Mouse (Mus musculus) neural tube, embryonic 12.5 days (tissue): ENCODE data around the gene Igdcc3. TPM values are rescaled to one million over a fixed set of nuclear protein-coding genes. Genes with fewer than 3 reads are reported as not detected.
A peak's percentile ranks its signal among the peaks of the same experiment; 100 is the strongest.

Experiments used
- ATAC-seq: fragments of 200-750 bp; cut with Nextera tagmentation; 2 replicates; pipeline ENCODE4 v1.8.0; 2017; ENCODE audit warnings: low read depth, mild to moderate bottlenecking, moderate TSS enrichment, moderate library complexity; ENCODE audit not compliant: low FRiP score
- H3K27ac ChIP-seq: fragments of 300-500 bp; sonication (generic); 2 replicates; pipeline ENCODE4 v1.5.1; 2016
- H3K27me3 ChIP-seq: fragments of 300-500 bp; sonication (generic); replicated peaks from 2 replicates; pipeline ENCODE4 v1.6.1; 2016; ENCODE audit warnings: mild to moderate bottlenecking
- H3K36me3 ChIP-seq: fragments of 300-500 bp; sonication (generic); 2 replicates; pipeline ENCODE4 v1.6.1; 2016; ENCODE audit warnings: mild to moderate bottlenecking
- H3K4me1 ChIP-seq: fragments of 300-500 bp; sonication (generic); 2 replicates; pipeline ENCODE4 v1.6.1; 2016
- H3K4me2 ChIP-seq: fragments of 300-500 bp; sonication (generic); replicated peaks from 2 replicates; pipeline ENCODE4 v1.6.1; 2016; ENCODE audit warnings: mild to moderate bottlenecking
- H3K4me3 ChIP-seq: fragments of 300-500 bp; sonication (generic); 2 replicates; pipeline ENCODE4 v1.5.1; 2016
- H3K9ac ChIP-seq: fragments of 300-500 bp; sonication (generic); 2 replicates; pipeline ENCODE4 v1.6.1; 2016; ENCODE audit warnings: mild to moderate bottlenecking
- H3K9me3 ChIP-seq: fragments of 300-500 bp; sonication (generic); 2 replicates; pipeline ENCODE4 v1.6.1; 2016; ENCODE audit warnings: mild to moderate bottlenecking
- WGBS: fragments of 180-500 bp; shearing (Covaris S2); methylation state at CpG from one replicate; pipeline ENCODE4 v1.1.7; 2016; 5-methylcytosine and 5-hydroxymethylcytosine counted together
- polyA plus RNA-seq: library from polyadenylated mRNA; unstranded; fragments of >200 nt; fragmentation: Nextera tagmentation; extraction: Ambion mirVana; gene quantifications from 2 replicates; pipeline ENCODE4 v1.2.1, GENCODE M21; 2016

Igdcc3 gene
- polyA plus RNA-seq, 1 experiment from 2014 or later: 32.6 TPM

- H3K4me1 ChIP-seq: peaks cover 49% of the 10 kb centered on the region
- under 1% methylated on average over 17 of the region's 17 CpGs for WGBS
These were observed 958 bp downstream of the Igdcc3 start for GRCm38 (mm10) chr9:65141976-65142318.

GRCm38 (mm10) chr9:65142399-65142798 lies 1.4 kb downstream of the Igdcc3 start:
- Histone ChIP-seq H3K4me1 (peaks cover 51% of the 10 kb centered on the region), H3K27me3 (no peaks in the 10 kb centered on the region), H3K4me2 (peak overlapping the region; percentile 80), H3K27ac (peak overlapping the region; percentile 92; the same call in 1 of the 2 replicates), H3K9me3 (no peaks in the 10 kb centered on the region), H3K4me3 (peak overlapping the region; percentile 95), H3K9ac (peak overlapping the region; percentile 98), H3K36me3 (peaks cover 30% of the 10 kb centered on the region)
- ATAC-seq: no peak
- 0% methylated on average over 8 of the region's 8 CpGs for WGBS

More at GRCm38 (mm10) chr9:65141976-65142318, 958 bp downstream of the Igdcc3 start:
- Histone ChIP-seq H3K36me3 (peaks cover 27% of the 10 kb centered on the region), H3K9me3 (no peaks in the 10 kb centered on the region), H3K4me2 (peak overlapping the region; percentile 80), H3K9ac (peak overlapping the region; percentile 98), H3K4me3 (peak overlapping the region; percentile 95), H3K27ac (peak overlapping the region; percentile 92), H3K27me3 (no peaks in the 10 kb centered on the region)
- ATAC-seq: peak; percentile 31

DNA sequence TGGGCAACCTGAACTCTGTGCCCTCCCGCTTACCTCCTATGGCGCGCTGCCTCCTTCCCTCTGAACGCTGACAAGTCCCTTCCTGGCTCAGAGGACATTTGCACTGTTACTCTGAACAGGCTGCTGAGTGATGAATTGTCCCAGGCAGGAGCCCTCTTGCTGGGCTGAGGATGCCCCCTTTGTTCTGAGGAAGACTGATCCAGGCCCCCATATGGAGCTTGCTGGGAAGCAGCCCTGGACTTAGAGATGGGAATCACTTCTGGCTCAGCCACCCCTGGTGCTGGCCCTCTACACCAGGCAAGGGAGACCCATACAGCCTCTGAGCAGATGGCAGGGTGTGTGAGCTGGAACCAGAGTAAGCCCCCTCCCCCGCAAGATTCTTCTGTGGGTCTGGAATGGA lies 5.0 kb downstream of the Igdcc3 start:
- Histone ChIP-seq H3K36me3 (peaks cover 64% of the 10 kb centered on the region), H3K27ac (peak overlapping the region; percentile 53; the same call in 1 of the 2 replicates), H3K4me2 (peak overlapping the region; percentile 23), H3K9me3 (no peaks in the 10 kb centered on the region), H3K4me1 (peaks cover 58% of the 10 kb centered on the region), H3K4me3 (no peak overlapping the region), H3K27me3 (no peaks in the 10 kb centered on the region), H3K9ac (peak overlapping the region; percentile 5; the same call in 1 of the 2 replicates)
- WGBS: 30% methylated on average over 5 of the region's 5 CpGs
- ATAC-seq: peak; percentile 59

DNA sequence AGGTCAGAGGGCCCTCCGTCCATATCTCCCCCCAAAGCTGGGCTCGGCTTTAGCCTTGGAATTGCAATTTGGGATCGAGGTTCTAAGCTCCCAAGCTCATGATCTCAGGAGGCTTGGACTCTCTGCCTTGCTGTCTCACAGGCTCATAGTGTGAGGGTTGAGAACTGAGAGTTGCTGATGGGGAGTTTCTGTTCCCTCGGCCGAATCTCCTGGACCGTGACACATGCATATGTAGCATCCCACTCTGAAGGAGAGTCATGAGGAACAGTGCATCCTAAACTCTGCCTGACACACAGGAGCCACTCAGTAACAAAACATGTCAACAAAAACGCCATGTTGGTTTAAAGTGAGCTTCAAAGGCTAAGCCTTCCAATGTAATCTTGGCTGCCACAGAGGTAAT lies 7.5 kb downstream of the Igdcc3 start:
- peaks cover 71% of the 10 kb centered on the region for H3K36me3 ChIP-seq
- H3K4me3 ChIP-seq: no peak overlapping the region
- no peak overlapping the region for H3K9ac ChIP-seq
- H3K4me1 ChIP-seq: peaks cover 59% of the 10 kb centered on the region
- no peak overlapping the region for H3K27ac ChIP-seq
- WGBS: 93% methylated on average over 7 of the region's 7 CpGs
- H3K4me2 ChIP-seq: no peak overlapping the region
- ATAC-seq: no peak
- H3K27me3 ChIP-seq: no peaks in the 10 kb centered on the region
- H3K9me3 ChIP-seq: no peaks in the 10 kb centered on the region

DNA sequence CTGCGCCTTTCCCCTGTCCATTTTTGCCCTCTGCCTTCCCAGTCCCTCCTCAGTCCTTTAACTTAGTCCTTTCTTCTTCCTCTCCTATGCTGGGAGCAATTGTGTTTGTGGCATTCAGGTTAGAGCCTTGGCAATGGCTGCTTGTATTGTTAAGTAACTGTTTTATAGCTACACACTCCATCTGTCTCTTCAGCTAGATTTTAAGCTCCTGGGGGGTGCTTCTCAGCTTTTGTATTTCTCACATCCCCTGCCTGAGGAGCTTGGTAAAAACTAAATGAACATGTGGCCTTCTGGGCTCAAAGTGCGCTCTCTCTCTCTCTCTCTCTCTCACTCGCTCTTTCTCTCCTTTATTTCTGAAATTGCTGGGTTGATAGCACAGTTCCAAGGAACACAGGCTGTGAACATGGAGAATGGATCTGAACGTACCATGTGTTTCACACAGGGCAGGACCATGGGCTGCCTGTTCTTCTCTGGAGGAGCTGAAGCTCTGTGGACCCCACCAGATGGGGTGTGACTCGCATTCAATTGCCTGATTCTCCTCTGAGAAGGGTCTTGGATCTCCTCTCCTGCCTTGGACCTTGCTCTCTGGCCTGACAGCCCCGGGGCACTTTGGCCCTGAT lies 11.8 kb downstream of the Igdcc3 start:
- peaks cover 71% of the 10 kb centered on the region for H3K4me1 ChIP-seq
- WGBS: 18% methylated on average over 6 of the region's 6 CpGs
- H3K9ac ChIP-seq: peak overlapping the region; percentile 29; the same call in 1 of the 2 replicates
- ATAC-seq: peak; percentile 60
- no peaks in the 10 kb centered on the region for H3K9me3 ChIP-seq
- H3K27me3 ChIP-seq: no peaks in the 10 kb centered on the region
- peak overlapping the region; percentile 40 for H3K4me2 ChIP-seq
- no peak overlapping the region for H3K4me3 ChIP-seq
- peak overlapping the region; percentile 90 for H3K27ac ChIP-seq
- peaks cover 56% of the 10 kb centered on the region for H3K36me3 ChIP-seq

DNA sequence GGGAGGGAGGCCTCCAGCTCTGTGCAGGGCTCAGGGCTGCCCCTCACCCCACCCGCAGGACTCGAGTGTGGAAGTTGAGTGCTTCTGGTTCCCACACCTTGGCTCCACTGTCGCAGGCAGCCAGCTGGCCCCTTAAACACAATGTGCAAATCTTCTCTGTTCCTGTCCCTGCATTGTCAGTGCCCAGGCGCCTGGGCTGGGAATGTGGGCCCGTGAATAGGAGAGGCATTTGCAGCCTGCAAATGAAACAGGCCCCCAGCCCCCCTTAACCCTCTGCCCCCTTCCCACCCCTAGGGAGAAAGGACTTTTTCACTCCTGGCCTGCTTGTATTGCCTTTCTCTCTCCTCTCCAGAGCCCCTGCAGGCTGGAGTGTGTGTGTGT lies 12.3 kb downstream of the Igdcc3 start:
- no peak overlapping the region for H3K4me3 ChIP-seq
- H3K36me3 ChIP-seq: peaks cover 51% of the 10 kb centered on the region
- WGBS: 3% methylated on average over 5 of the region's 5 CpGs
- H3K4me1 ChIP-seq: peaks cover 71% of the 10 kb centered on the region
- peak overlapping the region; percentile 40 for H3K4me2 ChIP-seq
- ATAC-seq: peak; percentile 79
- no peaks in the 10 kb centered on the region for H3K9me3 ChIP-seq
- peak overlapping the region; percentile 29; the same call in 1 of the 2 replicates for H3K9ac ChIP-seq
- no peaks in the 10 kb centered on the region for H3K27me3 ChIP-seq
- peak overlapping the region; percentile 90 for H3K27ac ChIP-seq

DNA sequence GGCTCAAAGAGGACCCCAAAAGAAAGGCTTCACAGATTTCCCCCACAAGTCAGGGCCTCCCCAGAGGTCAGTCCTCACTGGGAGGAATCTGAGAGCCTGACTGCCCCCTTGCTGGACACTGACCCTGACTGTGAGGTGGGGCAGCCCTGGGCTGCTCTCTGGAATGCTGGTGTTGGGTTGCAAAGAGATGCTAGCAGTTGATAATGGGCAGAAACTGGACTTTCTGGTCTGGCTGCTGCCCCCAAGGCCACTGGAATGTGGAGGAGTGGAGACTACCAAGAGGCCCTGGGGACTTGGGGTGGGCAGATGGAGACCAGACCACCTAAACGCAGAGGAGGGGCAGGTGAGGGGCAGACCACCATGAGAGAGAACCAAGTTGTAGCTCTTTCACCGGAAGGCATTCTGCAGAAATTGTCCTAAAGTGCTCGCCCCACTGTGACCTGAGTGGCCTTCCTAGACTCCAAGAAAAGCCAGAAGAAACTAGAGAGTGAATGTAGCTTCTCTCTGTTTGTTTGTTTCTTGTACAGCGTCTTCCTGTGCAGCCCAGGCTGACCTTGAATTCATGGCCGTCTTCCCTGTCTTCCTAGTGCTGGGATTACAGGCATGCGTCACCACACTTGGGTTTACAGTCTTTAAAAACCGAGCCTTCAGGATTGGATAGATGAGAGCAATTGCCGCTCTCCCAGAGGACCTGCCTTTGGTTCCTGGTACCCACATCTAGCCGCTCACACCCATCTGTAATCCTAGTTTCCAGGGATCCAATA lies 13.9 kb downstream of the Igdcc3 start:
- Histone ChIP-seq H3K27me3 (no peaks in the 10 kb centered on the region), H3K4me3 (no peak overlapping the region), H3K4me1 (peaks cover 78% of the 10 kb centered on the region), H3K9me3 (no peaks in the 10 kb centered on the region), H3K36me3 (peaks cover 44% of the 10 kb centered on the region), H3K9ac (no peak overlapping the region), H3K27ac (0 out of 2 replicates have a peak overlapping the region, but pooled peaks have one; percentile 1), H3K4me2 (0 out of 2 replicates have a peak overlapping the region, but pooled peaks have one; percentile 40)
- no peak for ATAC-seq
- WGBS: 68% methylated on average over 9 of the region's 9 CpGs

DNA sequence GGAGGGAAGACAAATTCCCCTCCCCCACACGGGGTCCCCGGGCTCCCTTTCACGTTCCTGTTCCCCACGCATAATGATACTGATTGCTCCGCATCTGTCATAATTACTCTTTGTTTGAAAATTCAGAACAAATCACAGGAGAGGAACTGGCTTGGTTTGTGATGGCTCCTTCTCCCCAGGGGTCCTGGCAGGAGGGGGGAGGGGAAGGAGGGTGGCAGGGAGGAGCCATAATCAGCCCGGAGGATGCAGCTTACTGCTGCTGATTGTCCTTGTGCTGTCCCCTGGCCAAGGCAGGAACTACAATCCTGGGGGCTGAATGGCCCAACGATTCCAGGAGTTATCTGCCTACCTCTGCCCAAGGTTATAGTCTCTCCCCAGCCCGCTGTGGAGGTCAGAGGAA lies 15.6 kb downstream of the Igdcc3 start:
- peaks cover 87% of the 10 kb centered on the region for H3K4me1 ChIP-seq
- WGBS: 2% methylated on average over 8 of the region's 8 CpGs
- ATAC-seq: no peak
- H3K9me3 ChIP-seq: no peaks in the 10 kb centered on the region
- H3K4me2 ChIP-seq: peak overlapping the region; percentile 45
- peak overlapping the region; percentile 42; the same call in 1 of the 2 replicates for H3K9ac ChIP-seq
- 0 out of 2 replicates have a peak overlapping the region, but pooled peaks have one; percentile 64 for H3K27ac ChIP-seq
- H3K4me3 ChIP-seq: no peak overlapping the region
- peaks cover 31% of the 10 kb centered on the region for H3K36me3 ChIP-seq
- H3K27me3 ChIP-seq: no peaks in the 10 kb centered on the region

- H3K4me1 ChIP-seq: peaks cover 95% of the 10 kb centered on the region
- H3K27me3 ChIP-seq: no peaks in the 10 kb centered on the region
- no peak overlapping the region for H3K27ac ChIP-seq
- no peak overlapping the region for H3K4me3 ChIP-seq
- no peak overlapping the region for H3K9ac ChIP-seq
- peaks cover 26% of the 10 kb centered on the region for H3K36me3 ChIP-seq
- no peak overlapping the region for H3K4me2 ChIP-seq
- no peaks in the 10 kb centered on the region for H3K9me3 ChIP-seq
- no peak for ATAC-seq
- whole genome bisulfite sequencing: 43% methylated on average over 6 of the region's 6 CpGs
These were observed 16.6 kb downstream of the Igdcc3 start for GRCm38 (mm10) chr9:65157631-65158030.

DNA sequence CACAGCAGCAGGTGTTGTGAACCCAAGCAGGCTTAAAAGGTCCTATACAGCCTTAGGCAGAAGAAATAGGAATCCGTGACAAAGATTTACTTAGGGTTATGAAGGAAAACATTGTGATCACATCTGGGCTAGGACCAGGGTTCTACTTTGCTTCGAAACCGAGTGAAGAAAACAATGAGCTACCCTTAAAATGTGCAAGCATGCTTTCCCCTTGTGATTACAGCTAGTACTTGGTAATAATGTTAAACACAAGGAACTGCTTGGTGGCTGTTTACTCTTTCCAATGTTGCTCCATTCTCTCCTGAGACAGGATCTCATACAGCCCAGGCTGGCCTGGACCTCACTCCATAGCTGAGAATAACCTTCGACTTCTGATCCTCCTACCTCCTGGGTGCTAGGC lies 20.2 kb downstream of the Igdcc3 start:
- Histone ChIP-seq H3K27me3 (no peaks in the 10 kb centered on the region), H3K4me1 (peaks cover 90% of the 10 kb centered on the region), H3K27ac (no peak overlapping the region), H3K36me3 (peaks cover 7% of the 10 kb centered on the region; the same call in 1 of the 2 replicates), H3K9me3 (no peaks in the 10 kb centered on the region), H3K4me2 (0 out of 2 replicates have a peak overlapping the region, but pooled peaks have one; percentile 1), H3K9ac (no peak overlapping the region), H3K4me3 (no peak overlapping the region)
- 12% methylated on average over 4 of the region's 4 CpGs for WGBS
- ATAC-seq: no peak

DNA sequence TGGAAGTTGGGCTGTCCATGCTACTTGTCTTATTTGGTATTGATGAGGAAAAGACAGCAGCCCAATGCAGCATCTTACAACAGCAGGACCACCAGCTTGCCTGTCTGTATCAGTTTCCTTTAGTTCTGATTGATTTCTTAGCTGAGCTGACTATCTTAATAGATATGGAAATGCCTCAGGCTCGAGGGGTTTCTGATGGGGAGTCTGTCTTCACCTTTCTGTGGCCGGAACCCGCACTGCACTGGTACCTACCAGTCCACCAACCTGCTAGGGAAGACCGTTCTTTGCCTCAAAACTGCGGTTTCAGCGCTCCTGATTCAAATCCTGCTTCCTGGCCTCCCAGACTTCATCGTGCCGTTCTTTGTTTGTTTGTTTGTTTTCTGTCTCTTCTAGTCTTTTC lies 20.9 kb downstream of the Igdcc3 start:
- H3K36me3 ChIP-seq: peaks cover 7% of the 10 kb centered on the region; the same call in 1 of the 2 replicates
- ATAC-seq: no peak
- H3K9ac ChIP-seq: 0 out of 2 replicates have a peak overlapping the region, but pooled peaks have one; percentile 70

More for the DNA sequence above, 20.9 kb downstream of the Igdcc3 start:
- Histone ChIP-seq H3K4me2 (peak overlapping the region; percentile 80), H3K4me1 (peaks cover 90% of the 10 kb centered on the region), H3K9me3 (no peaks in the 10 kb centered on the region), H3K27ac (no peak overlapping the region), H3K4me3 (no peak overlapping the region), H3K27me3 (no peaks in the 10 kb centered on the region)
- WGBS: 9% methylated on average over 8 of the region's 8 CpGs
